Mouse (Mus musculus) kidney, postnatal 0 days (tissue): ENCODE results near the gene Nrde2. TPM values are rescaled to one million over a fixed set of nuclear protein-coding genes. Genes with fewer than 3 reads are reported as not detected.
A peak's percentile ranks its signal among the peaks of the same experiment; 100 is the strongest.
"Not testable (repeated sequence)": the region's sequence is repeated elsewhere in the genome, so short reads cannot be mapped to it uniquely, and the experiment has no call there.

Experiments used
- ATAC-seq: fragments of 200-750 bp; cut with Nextera tagmentation; replicated peaks from 2 replicates; pipeline ENCODE4 v1.8.0; 2017; ENCODE audit warnings: low read depth, moderate number of reproducible peaks, moderate TSS enrichment, moderate library complexity; ENCODE audit not compliant: low FRiP score
- DNase-seq: peaks from one replicate; pipeline ENCODE4 v3.0.0-alpha.2; 2016; ENCODE audit warnings: low spot score
- H3K27ac ChIP-seq: fragments of 300-500 bp; sonication (generic); 2 replicates; pipeline ENCODE4 v1.5.1; 2014; ENCODE audit warnings: mild to moderate bottlenecking
- H3K27me3 ChIP-seq: fragments of 300-500 bp; sonication (generic); 2 replicates; pipeline ENCODE4 v1.6.1; 2014; ENCODE audit warnings: low read length, mixed read lengths; ENCODE audit not compliant: insufficient read depth
- H3K36me3 ChIP-seq: fragments of 300-500 bp; sonication (generic); 2 replicates; pipeline ENCODE4 v1.6.1; 2014; ENCODE audit warnings: low read length, mixed read lengths; ENCODE audit not compliant: insufficient read depth
- H3K4me1 ChIP-seq: fragments of 300-500 bp; sonication (generic); replicated peaks from 2 replicates; pipeline ENCODE4 v1.6.1; 2014; ENCODE audit warnings: antibody characterized with exemption, low read length, mixed read lengths; ENCODE audit not compliant: insufficient read depth
- H3K4me2 ChIP-seq: fragments of 300-500 bp; sonication (generic); 2 replicates; pipeline ENCODE4 v1.6.1; 2014; ENCODE audit warnings: mild to moderate bottlenecking, low read length, moderate library complexity, mixed read lengths
- H3K4me3 ChIP-seq: fragments of 300-500 bp; sonication (generic); replicated peaks from 2 replicates; pipeline ENCODE4 v1.5.1; 2014; ENCODE audit warnings: low read depth, low read length
- H3K9ac ChIP-seq: fragments of 300-500 bp; sonication (generic); 2 replicates; pipeline ENCODE4 v1.6.1; 2014; ENCODE audit warnings: low read depth, low read length
- H3K9me3 ChIP-seq: fragments of 300-500 bp; sonication (generic); replicated peaks from 2 replicates; pipeline ENCODE4 v1.6.1; 2016; ENCODE audit warnings: low read length, inconsistent platforms, mixed read lengths
- CTCF ChIP-seq: IDR thresholded peaks from 2 replicates; pipeline ENCODE4 v1.5.1; 2016; ENCODE audit warnings: antibody characterized with exemption, low read depth, mild to moderate bottlenecking, moderate library complexity
- WGBS: fragments of 180-500 bp; shearing (Covaris S2); extraction: QIAGEN DNeasy Blood & Tissue Kit; methylation state at CpG from one replicate; pipeline ENCODE4 v1.1.7; 2014; 5-methylcytosine and 5-hydroxymethylcytosine counted together
- polyA plus RNA-seq: library from polyadenylated mRNA; unstranded; fragments of >200 nt; fragmentation: Nextera tagmentation; extraction: Ambion mirVana; gene quantifications from 2 replicates; pipeline ENCODE4 v1.2.1, GENCODE M21; 2015

Nrde2 gene
- polyA plus RNA-seq, 1 experiment from 2014 or later = 17.2 TPM

DNA sequence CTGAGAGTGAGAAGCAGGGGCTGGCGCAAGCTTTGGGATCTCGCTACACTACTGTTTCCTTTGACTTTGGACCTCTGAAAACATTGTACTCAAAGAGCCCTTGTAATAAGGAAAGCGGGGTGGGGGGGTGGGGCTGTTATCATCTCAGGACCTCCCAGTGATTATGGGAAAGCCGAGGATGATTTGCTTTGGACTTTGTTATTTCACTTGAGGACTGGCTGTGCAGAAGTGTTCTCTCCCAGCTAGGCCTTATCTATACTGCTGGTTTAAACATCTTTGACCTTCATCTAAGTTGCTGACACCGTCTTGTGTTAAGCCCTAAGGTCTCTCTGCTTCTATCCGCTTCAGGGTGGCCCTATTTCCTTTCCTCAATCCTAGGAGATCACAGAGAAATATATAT is 31.3 kb upstream of the Nrde2 start:
- TF ChIP-seq CTCF = no peak
- no peaks in the 10 kb centered on the region for H3K9me3 ChIP-seq
- no peaks in the 10 kb centered on the region for H3K36me3 ChIP-seq
- no peak for ATAC-seq
- H3K27ac ChIP-seq = no peak overlapping the region
- H3K4me3 ChIP-seq = no peak overlapping the region
- WGBS = 90% methylated on average over 6 of the region's 6 CpGs
- no peak overlapping the region for H3K4me2 ChIP-seq
- no peak overlapping the region for H3K9ac ChIP-seq
- H3K27me3 ChIP-seq = no peaks in the 10 kb centered on the region
- no peak for DNase-seq
- 0 out of 2 replicates have a peak, but pooled peaks cover 5% of the 10 kb centered on the region for H3K4me1 ChIP-seq

DNA sequence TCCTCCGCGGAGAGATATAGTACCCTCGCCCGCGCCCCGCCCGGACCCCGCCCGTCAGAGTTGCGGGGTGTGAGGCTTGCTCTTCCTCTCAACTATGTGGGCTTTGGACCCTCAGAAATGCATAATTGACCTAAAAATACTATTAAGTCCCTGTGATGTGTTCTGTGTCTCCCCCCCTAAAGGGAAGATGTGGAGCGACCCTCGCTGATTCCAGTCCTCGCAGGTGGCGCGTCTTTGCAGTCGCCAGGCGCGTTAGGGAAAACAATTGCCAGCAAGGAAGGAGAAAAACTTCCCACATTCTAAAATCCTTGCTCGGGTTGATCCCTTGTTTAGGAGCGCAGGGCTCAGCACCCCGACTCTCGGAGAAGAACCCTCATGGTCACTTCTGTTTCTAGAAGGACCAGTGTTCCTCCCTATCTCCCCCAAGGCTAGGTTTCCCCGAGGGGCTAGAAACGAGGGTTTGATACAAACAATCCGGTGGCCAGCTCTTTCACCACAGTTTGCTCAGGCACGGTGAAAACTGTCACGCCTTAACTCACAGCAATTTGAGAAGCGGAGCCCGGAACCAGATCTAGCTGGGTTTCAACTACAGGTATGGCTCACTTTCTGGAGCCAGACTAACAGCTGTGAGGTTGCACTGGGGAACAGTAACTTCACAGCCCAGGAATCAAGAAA is 28.4 kb upstream of the Nrde2 start:
- Histone ChIP-seq H3K9ac (peak overlapping the region; percentile 66), H3K4me3 (peak overlapping the region; percentile 69), H3K9me3 (no peaks in the 10 kb centered on the region), H3K36me3 (no peaks in the 10 kb centered on the region), H3K27me3 (no peaks in the 10 kb centered on the region), H3K4me1 (0 out of 2 replicates have a peak, but pooled peaks cover 5% of the 10 kb centered on the region), H3K4me2 (peak overlapping the region; percentile 85), H3K27ac (peak overlapping the region; percentile 100)
- DNase-seq (peak; percentile 38), ATAC-seq (no peak)
- no peak for TF ChIP-seq CTCF
- WGBS = under 1% methylated on average over 29 of the region's 29 CpGs

DNA sequence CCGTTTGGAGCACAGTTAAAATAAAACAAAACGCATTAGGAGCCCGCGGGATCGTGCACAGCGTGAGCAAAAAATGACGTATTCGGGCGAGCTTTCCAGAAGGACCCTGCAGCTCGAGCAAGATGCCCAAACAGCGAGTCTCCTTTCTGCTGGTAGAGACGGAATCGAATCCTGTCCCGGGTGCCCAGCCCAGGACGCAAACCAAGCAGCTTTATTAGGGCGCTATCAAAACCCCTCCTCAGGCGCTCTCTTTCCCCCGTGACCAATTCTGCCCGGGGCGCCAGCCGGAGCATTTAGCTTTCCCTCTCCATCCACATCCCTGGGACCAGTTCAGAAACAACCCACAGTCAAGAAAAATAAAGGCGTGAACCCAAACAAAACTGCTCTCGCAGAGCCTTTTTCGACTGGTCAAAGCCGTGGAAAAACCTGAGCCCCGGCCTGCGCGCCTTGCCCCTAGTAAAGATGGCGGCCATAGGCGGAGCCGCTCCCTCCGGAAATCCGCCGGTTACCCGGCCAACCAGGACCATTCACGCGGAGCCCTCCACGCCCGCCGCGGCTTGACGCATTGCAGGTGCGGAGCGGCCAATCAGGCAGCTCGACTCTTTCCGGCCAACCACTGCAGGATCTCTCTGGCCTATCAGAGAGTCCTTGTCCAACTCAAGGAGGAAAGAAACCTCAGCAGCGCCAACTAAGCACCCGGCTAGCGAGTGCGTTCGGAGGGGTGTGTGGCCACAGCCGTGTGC is 27.7 kb upstream of the Nrde2 start:
- H3K4me2 ChIP-seq = peak overlapping the region; percentile 85
- H3K4me3 ChIP-seq = peak overlapping the region; percentile 69
- DNase-seq (peak; percentile 99), ATAC-seq (peak; percentile 100)
- peak overlapping the region; percentile 88 for H3K9ac ChIP-seq
- TF ChIP-seq CTCF = 0 out of 2 replicates have a peak, but pooled peaks have one; percentile 11
- no peaks in the 10 kb centered on the region for H3K36me3 ChIP-seq
- 0 out of 2 replicates have a peak, but pooled peaks cover 5% of the 10 kb centered on the region for H3K4me1 ChIP-seq
- WGBS = under 1% methylated on average over 52 of the region's 52 CpGs
- H3K9me3 ChIP-seq = no peaks in the 10 kb centered on the region
- peak overlapping the region; percentile 100 for H3K27ac ChIP-seq
- H3K27me3 ChIP-seq = no peaks in the 10 kb centered on the region

DNA sequence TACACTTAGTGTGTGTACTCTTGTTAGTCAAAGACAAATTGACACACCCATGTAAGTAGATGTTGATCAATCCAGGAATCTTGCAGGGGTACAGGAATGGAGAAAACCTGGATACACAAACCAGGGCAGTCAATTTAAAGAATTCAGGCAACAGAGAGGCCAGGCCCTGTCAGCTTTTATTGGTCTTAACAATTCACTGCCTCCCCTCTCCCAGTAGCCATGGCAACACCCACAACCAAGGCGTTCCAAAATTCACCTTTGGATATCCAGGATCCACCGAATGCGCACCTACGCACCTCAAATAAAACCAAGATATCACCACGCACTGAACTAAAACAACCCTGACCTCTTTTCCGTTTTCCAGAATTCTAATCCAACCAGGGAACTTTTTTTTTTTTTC is 26.9 kb upstream of the Nrde2 start:
- H3K9me3 ChIP-seq = no peaks in the 10 kb centered on the region
- peak overlapping the region; percentile 69 for H3K4me3 ChIP-seq
- no peaks in the 10 kb centered on the region for H3K36me3 ChIP-seq
- DNase-seq (peak; percentile 78), ATAC-seq (no peak)
- H3K27ac ChIP-seq = peak overlapping the region; percentile 100
- no peak for TF ChIP-seq CTCF
- H3K4me1 ChIP-seq = 0 out of 2 replicates have a peak, but pooled peaks cover 5% of the 10 kb centered on the region
- peak overlapping the region; percentile 88 for H3K9ac ChIP-seq
- H3K4me2 ChIP-seq = peak overlapping the region; percentile 85
- WGBS = 1% methylated on average over 6 of the region's 6 CpGs
- H3K27me3 ChIP-seq = no peaks in the 10 kb centered on the region

DNA sequence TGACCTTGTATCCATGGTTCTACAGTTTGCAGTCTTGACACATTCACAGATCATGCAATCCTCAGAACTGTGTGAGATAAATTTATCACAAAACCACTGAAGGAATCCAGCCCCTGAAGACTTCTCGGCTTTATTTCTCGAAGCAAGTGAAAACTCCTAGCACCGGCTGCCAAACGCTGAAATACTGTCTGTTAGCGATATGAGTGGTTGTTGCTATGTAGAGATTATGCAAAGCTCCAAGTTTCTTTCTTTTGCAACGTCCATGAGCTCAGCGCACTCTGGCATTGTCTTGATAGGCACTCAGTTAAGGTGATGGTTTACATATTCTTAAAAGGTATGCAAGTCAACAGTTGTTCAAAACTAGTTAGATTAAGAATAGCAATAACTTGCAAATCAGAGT is 26.4 kb upstream of the Nrde2 start:
- Histone ChIP-seq H3K36me3 (no peaks in the 10 kb centered on the region), H3K9me3 (no peaks in the 10 kb centered on the region), H3K4me1 (0 out of 2 replicates have a peak, but pooled peaks cover 5% of the 10 kb centered on the region), H3K4me3 (no peak overlapping the region), H3K4me2 (no peak overlapping the region), H3K27me3 (no peaks in the 10 kb centered on the region), H3K9ac (no peak overlapping the region), H3K27ac (no peak overlapping the region)
- no peak for TF ChIP-seq CTCF
- whole genome bisulfite sequencing = 65% methylated on average over 7 of the region's 7 CpGs
- ATAC-seq (no peak), DNase-seq (no peak)

DNA sequence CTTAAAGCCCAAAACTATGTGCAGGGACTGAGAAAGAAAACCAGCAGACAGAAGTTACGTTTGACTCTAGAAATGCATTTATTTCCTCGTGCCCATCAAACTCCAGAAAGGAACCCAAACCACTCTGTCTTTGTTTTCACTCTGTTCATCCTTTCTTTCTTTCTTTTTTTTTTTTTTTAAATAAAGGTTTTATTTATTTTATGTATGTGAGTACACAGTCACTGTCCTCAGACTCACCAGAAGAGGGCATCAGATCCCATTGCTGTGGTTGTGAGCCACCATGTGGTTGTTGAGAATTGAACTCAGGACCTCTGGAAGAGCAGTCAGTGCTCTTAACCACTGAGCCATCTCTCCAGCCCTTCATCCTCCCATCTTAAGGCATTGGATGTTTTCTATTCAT is 25.5 kb upstream of the Nrde2 start:
- not testable (repeated sequence) for H3K27ac ChIP-seq, H3K4me1 ChIP-seq, H3K9me3 ChIP-seq, DNase-seq, H3K27me3 ChIP-seq, H3K9ac ChIP-seq, H3K4me2 ChIP-seq, ATAC-seq, H3K4me3 ChIP-seq, H3K36me3 ChIP-seq
- WGBS = 87% methylated on average over 2 of the region's 2 CpGs
- peak; percentile 39 for TF ChIP-seq CTCF
